Mouse (Mus musculus): Measurements from ENCODE around the gene Nup54. TPM values are rescaled to one million over a fixed set of nuclear protein-coding genes. Genes with fewer than 3 reads are reported as not detected.

Gene Nup54
- polyA plus RNA-seq, 1 experiment from 2014 or later: 31.2 TPM

- WGBS: 38% methylated on average over 6 of the region's 6 CpGs
- no peak for ATAC-seq (replicated peaks; ENCODE audit: insufficient number of reproducible peaks, insufficient read depth, low FRiP score, low read depth)
- H3K4me3 ChIP-seq: no peak overlapping the region
- H3K4me1 ChIP-seq (replicated peaks): peaks cover 18% of the 10 kb centered on the region
- no peak overlapping the region for H3K9ac ChIP-seq
- peak overlapping the region; percentile 22; the same call in 1 of the 2 replicates for H3K27ac ChIP-seq
- no peaks in the 10 kb centered on the region for H3K27me3 ChIP-seq
- H3K4me2 ChIP-seq: peak overlapping the region; percentile 13; the same call in 1 of the 2 replicates
- no peaks in the 10 kb centered on the region for H3K36me3 ChIP-seq
- H3K9me3 ChIP-seq (replicated peaks): no peaks in the 10 kb centered on the region
Measured at GRCm38 (mm10) chr5:92374721-92375142, 60.3 kb downstream of the Nup54 start.

GRCm38 (mm10) chr5:92372605-92373004 lies 62.4 kb downstream of the Nup54 start:
- no peak for ATAC-seq (replicated peaks; ENCODE audit: insufficient number of reproducible peaks, insufficient read depth, low FRiP score, low read depth)
- H3K4me1 ChIP-seq (replicated peaks): peaks cover 23% of the 10 kb centered on the region
- no peak overlapping the region for H3K4me2 ChIP-seq
- H3K9ac ChIP-seq: no peak overlapping the region
- H3K9me3 ChIP-seq (replicated peaks): no peaks in the 10 kb centered on the region
- H3K27me3 ChIP-seq: no peaks in the 10 kb centered on the region
- 36% methylated on average over 2 of the region's 2 CpGs for WGBS
- H3K27ac ChIP-seq: no peak overlapping the region
- H3K4me3 ChIP-seq: no peak overlapping the region
- H3K36me3 ChIP-seq: no peaks in the 10 kb centered on the region

- no peaks in the 10 kb centered on the region for H3K27me3 ChIP-seq
- no peaks in the 10 kb centered on the region for H3K36me3 ChIP-seq
- no peak overlapping the region for H3K27ac ChIP-seq
- no peaks in the 10 kb centered on the region for H3K9me3 ChIP-seq (replicated peaks)
- no peak overlapping the region for H3K4me3 ChIP-seq
- ATAC-seq (replicated peaks; ENCODE audit: insufficient number of reproducible peaks, insufficient read depth, low FRiP score, low read depth): no peak
- H3K4me2 ChIP-seq: no peak overlapping the region
- peaks cover 15% of the 10 kb centered on the region for H3K4me1 ChIP-seq (replicated peaks)
- WGBS: 84% methylated on average over 14 of the region's 14 CpGs
- H3K9ac ChIP-seq: no peak overlapping the region
Measured at GRCm38 (mm10) chr5:92371361-92371976, 63.5 kb downstream of the Nup54 start.

- H3K4me1 ChIP-seq (replicated peaks): peaks cover 11% of the 10 kb centered on the region
- no peak overlapping the region for H3K4me3 ChIP-seq
- 79% methylated on average over 6 of the region's 6 CpGs for WGBS
- no peak for ATAC-seq (replicated peaks; ENCODE audit: insufficient number of reproducible peaks, insufficient read depth, low FRiP score, low read depth)
- H3K9ac ChIP-seq: no peak overlapping the region
- H3K36me3 ChIP-seq: no peaks in the 10 kb centered on the region
- H3K27me3 ChIP-seq: no peaks in the 10 kb centered on the region
- H3K27ac ChIP-seq: no peak overlapping the region
- H3K4me2 ChIP-seq: no peak overlapping the region
- H3K9me3 ChIP-seq (replicated peaks): no peaks in the 10 kb centered on the region
Measured at GRCm38 (mm10) chr5:92370891-92371290, 64.1 kb downstream of the Nup54 start.

- no peak overlapping the region for H3K27ac ChIP-seq
- ATAC-seq (replicated peaks; ENCODE audit: insufficient number of reproducible peaks, insufficient read depth, low FRiP score, low read depth): no peak
- peaks cover 8% of the 10 kb centered on the region for H3K4me1 ChIP-seq (replicated peaks)
- H3K36me3 ChIP-seq: no peaks in the 10 kb centered on the region
- no peak overlapping the region for H3K9ac ChIP-seq
- H3K4me2 ChIP-seq: no peak overlapping the region
- no peaks in the 10 kb centered on the region for H3K27me3 ChIP-seq
- no peak overlapping the region for H3K4me3 ChIP-seq
- WGBS: 77% methylated on average over 6 of the region's 6 CpGs
- H3K9me3 ChIP-seq (replicated peaks): no peaks in the 10 kb centered on the region
Measured at GRCm38 (mm10) chr5:92370392-92370791, 64.6 kb downstream of the Nup54 start.

- H3K27me3 ChIP-seq: no peaks in the 10 kb centered on the region
- H3K4me1 ChIP-seq (replicated peaks): peaks cover 8% of the 10 kb centered on the region; the same call in 1 of the 2 replicates
- no peak overlapping the region for H3K9ac ChIP-seq
- no peak overlapping the region for H3K27ac ChIP-seq
- 62% methylated on average over 13 of the region's 13 CpGs for WGBS
- H3K4me2 ChIP-seq: no peak overlapping the region
- peak; percentile 53; the same call in 1 of the 2 replicates for ATAC-seq (replicated peaks; ENCODE audit: insufficient number of reproducible peaks, insufficient read depth, low FRiP score, low read depth)
- H3K36me3 ChIP-seq: no peaks in the 10 kb centered on the region
- no peaks in the 10 kb centered on the region for H3K9me3 ChIP-seq (replicated peaks)
- no peak overlapping the region for H3K4me3 ChIP-seq
Measured at GRCm38 (mm10) chr5:92369151-92369994, 65.6 kb downstream of the Nup54 start.

GRCm38 (mm10) chr5:92368392-92368791 lies 66.6 kb downstream of the Nup54 start:
- 40% methylated on average over 10 of the region's 10 CpGs for WGBS
- Histone ChIP-seq H3K4me2 (no peak overlapping the region), H3K9ac (no peak overlapping the region), H3K36me3 (no peaks in the 10 kb centered on the region), H3K9me3 (replicated peaks) (no peaks in the 10 kb centered on the region), H3K27me3 (no peaks in the 10 kb centered on the region), H3K27ac (0 out of 2 replicates have a peak overlapping the region, but pooled peaks have one; percentile 15), H3K4me3 (no peak overlapping the region), H3K4me1 (replicated peaks) (peaks cover 5% of the 10 kb centered on the region; the same call in 1 of the 2 replicates)
- no peak for ATAC-seq (replicated peaks; ENCODE audit: insufficient number of reproducible peaks, insufficient read depth, low FRiP score, low read depth)

- Histone ChIP-seq H3K9me3 (replicated peaks) (no peaks in the 10 kb centered on the region), H3K4me3 (no peak overlapping the region), H3K4me1 (replicated peaks) (peaks cover 5% of the 10 kb centered on the region; the same call in 1 of the 2 replicates), H3K4me2 (no peak overlapping the region), H3K9ac (no peak overlapping the region), H3K27ac (no peak overlapping the region), H3K27me3 (no peaks in the 10 kb centered on the region), H3K36me3 (no peaks in the 10 kb centered on the region)
- 52% methylated on average over 6 of the region's 6 CpGs for WGBS
- ATAC-seq (replicated peaks; ENCODE audit: insufficient number of reproducible peaks, insufficient read depth, low FRiP score, low read depth): no peak
Measured at GRCm38 (mm10) chr5:92366565-92366964, 68.5 kb downstream of the Nup54 start.

Small RNA genes within 50 kb of the gene (microRNA-seq; reads per million reads assigned to microRNA genes)
- not detected for gene Mir6415

Other genes with a start within 250 kb of the Nup54 start
- not detected in 2 replicates for gene U90926, start 219.8 kb downstream of the Nup54 start, polyA plus RNA-seq (2015; fragmentation: Nextera tagmentation; extraction: Ambion mirVana)
- gene Ppef2, start 178.9 kb downstream of the Nup54 start, polyA plus RNA-seq (2015; fragmentation: Nextera tagmentation; extraction: Ambion mirVana): 0.18 TPM in 1 of 2 replicates, not detected in the other
- 8.1 and 8.3 TPM in 2 replicates for gene Naaa, start 157.0 kb downstream of the Nup54 start, polyA plus RNA-seq (2015; fragmentation: Nextera tagmentation; extraction: Ambion mirVana)
- 20.0 and 23.7 TPM in 2 replicates for gene Sdad1, start 124.7 kb downstream of the Nup54 start, polyA plus RNA-seq (2015; fragmentation: Nextera tagmentation; extraction: Ambion mirVana)
- gene Cxcl9, start 107.1 kb downstream of the Nup54 start, polyA plus RNA-seq (2015; fragmentation: Nextera tagmentation; extraction: Ambion mirVana): 0.49 TPM in 1 of 2 replicates, not detected in the other
- 49.4 and 65.5 TPM in 2 replicates for gene Art3, start 103.4 kb downstream of the Nup54 start, polyA plus RNA-seq (2015; fragmentation: Nextera tagmentation; extraction: Ambion mirVana)
- gene Cxcl10, start 86.3 kb downstream of the Nup54 start, polyA plus RNA-seq (2015; fragmentation: Nextera tagmentation; extraction: Ambion mirVana): 0.92 and 6.4 TPM in 2 replicates
- 14.9 and 17.3 TPM in 2 replicates for gene Scarb2, start 71.6 kb upstream of the Nup54 start, polyA plus RNA-seq (2015; fragmentation: Nextera tagmentation; extraction: Ambion mirVana)
- 0.09 and 0.27 TPM in 2 replicates for gene Fam47e, start 119.8 kb upstream of the Nup54 start, polyA plus RNA-seq (2015; fragmentation: Nextera tagmentation; extraction: Ambion mirVana)
- 75.5 and 82.9 TPM in 2 replicates for gene Stbd1, start 167.8 kb upstream of the Nup54 start, polyA plus RNA-seq (2015; fragmentation: Nextera tagmentation; extraction: Ambion mirVana)
- 0.56 and 0.64 TPM in 2 replicates for gene Ccdc158, start 240.1 kb upstream of the Nup54 start, polyA plus RNA-seq (2015; fragmentation: Nextera tagmentation; extraction: Ambion mirVana)
- 11.3 and 12.5 TPM in 2 replicates for gene Shroom3, start 248.2 kb upstream of the Nup54 start, polyA plus RNA-seq (2015; fragmentation: Nextera tagmentation; extraction: Ambion mirVana)